Mouse (Mus musculus): Measurements from ENCODE around the gene Tex19.2.

The Tex19.2 gene

GRCm38 (mm10) chr11:121118577-121118976 lies at the start of gene Tex19.2:
Gene Tex19.2, minus strand, starts transcription at chr11:121118677.
- DNase-seq (ENCODE audit: low spot score in 2 of 2) = no peak

DNA sequence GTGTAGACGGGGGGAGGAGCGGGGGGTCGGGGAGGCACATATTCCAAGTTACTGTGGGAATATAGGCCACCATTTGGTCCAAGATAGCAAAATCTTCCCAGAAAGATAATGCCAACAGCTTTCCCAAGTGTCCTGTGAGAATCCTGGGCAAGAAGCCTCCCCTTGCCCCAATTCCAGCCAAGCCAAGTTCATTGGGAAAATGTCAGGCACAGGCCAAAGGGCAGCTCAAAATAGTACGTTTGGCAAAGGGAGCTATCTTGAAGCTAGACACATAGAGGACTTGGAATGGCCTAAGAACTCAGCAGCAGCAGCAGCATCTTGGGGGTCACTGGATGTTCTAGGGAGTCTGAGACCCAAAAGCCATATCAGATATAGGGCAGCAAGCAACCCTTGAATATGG lies 45.3 kb upstream of the Tex19.2 start:
- no peak for DNase-seq (ENCODE audit: low spot score in 2 of 2)

DNA sequence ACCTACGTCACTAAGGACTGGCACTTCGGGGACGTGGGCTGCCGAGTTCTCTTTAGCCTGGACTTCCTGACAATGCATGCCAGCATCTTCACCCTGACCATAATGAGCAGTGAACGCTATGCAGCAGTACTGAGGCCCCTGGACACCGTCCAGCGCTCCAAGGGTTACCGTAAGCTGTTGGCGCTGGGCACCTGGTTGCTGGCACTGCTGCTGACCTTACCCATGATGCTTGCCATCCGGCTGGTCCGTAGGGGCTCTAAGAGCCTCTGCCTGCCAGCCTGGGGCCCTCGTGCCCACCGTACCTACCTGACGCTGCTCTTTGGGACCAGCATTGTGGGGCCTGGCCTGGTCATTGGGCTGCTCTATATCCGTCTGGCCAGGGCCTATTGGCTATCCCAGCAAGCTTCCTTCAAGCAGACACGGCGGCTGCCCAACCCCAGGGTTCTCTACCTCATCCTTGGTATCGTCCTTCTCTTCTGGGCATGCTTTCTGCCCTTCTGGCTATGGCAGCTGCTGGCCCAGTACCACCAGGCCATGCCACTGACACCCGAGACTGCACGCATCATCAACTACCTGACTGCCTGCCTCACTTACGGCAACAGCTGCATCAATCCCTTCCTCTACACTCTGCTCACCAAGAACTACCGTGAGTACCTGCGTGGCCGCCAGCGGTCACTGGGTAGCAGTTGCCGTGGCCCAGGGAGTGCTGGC lies 42.3 kb upstream of the Tex19.2 start:
- DNase-seq (ENCODE audit: low spot score in 2 of 2) = no peak

- no peak for DNase-seq (ENCODE audit: low spot score in 2 of 2)
Measured at GRCm38 (mm10) chr11:121159971-121160370, 41.5 kb upstream of the Tex19.2 start, which contains the start of gene Uts2r. Gene Uts2r, plus strand, starts transcription at chr11:121160271.

GRCm38 (mm10) chr11:121156411-121156891 lies 38.0 kb upstream of the Tex19.2 start:
- no peak for DNase-seq (ENCODE audit: low spot score in 2 of 2)

GRCm38 (mm10) chr11:121154203-121154602 lies 35.7 kb upstream of the Tex19.2 start:
- no peak for DNase-seq (ENCODE audit: low spot score in 2 of 2)

GRCm38 (mm10) chr11:121148193-121148592 lies 29.7 kb upstream of the Tex19.2 start:
- DNase-seq (ENCODE audit: low spot score in 2 of 2) = no peak

- DNase-seq (ENCODE audit: low spot score in 2 of 2) = no peak
Measured at GRCm38 (mm10) chr11:121145865-121146264, 27.4 kb upstream of the Tex19.2 start, which contains the start of gene Tex19.1. Gene Tex19.1, plus strand, starts transcription at chr11:121146143.

DNA sequence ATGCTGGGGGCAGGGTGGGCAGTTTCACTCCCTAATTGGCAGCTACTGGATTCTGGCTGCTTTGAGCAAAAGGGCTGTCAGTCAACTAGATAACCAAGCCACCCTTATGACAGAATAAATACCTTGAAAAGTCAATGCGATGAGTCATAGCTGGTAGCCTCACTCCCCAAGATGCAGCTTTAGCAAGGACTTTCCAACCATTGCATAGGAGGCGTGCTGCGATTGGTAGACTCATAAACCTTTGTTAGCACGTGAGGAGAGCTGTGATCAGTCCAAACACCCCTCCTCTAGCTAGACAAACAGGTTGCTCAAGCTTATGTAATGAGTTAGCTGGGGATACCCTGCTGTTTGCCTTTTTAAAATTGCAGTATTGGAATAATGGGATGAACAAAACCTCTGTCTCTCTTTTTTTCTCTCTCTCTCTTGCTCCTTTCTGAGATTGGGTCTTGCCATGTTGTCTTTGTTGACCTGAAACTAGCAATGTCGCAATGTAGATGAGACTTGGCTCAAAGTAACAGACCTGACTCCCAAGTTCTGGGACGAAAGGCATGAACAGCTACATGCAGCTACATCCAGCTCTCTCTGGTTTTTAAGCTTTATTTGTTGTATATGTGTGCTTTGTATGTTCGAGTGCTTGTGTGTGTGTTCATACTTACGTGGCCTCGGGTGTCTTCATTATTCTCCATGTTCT lies 25.0 kb upstream of the Tex19.2 start:
- no peak for DNase-seq (ENCODE audit: low spot score in 2 of 2)

- DNase-seq (ENCODE audit: low spot score in 2 of 2) = no peak
Measured at GRCm38 (mm10) chr11:121138732-121139131, 20.3 kb upstream of the Tex19.2 start.

DNA sequence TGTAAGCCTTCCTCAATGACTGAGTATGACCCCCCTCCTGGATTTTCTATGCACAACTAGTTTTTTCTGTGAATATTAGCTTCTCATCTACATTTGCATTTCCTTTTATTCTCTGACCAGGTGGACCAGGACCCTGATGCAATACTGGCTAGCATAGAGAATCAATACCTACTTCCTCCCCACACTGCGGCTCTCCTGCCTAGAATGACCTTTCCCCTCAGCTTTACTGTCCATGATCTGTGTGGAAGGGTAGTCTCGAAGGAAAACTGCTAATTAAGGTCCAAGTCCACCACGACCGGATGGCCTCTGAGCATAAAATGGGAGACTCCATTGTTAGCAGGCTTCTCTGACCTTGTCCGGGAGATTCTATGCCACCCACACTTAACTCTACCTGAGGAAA lies 19.2 kb upstream of the Tex19.2 start:
- no peak for DNase-seq (ENCODE audit: low spot score in 2 of 2)

DNA sequence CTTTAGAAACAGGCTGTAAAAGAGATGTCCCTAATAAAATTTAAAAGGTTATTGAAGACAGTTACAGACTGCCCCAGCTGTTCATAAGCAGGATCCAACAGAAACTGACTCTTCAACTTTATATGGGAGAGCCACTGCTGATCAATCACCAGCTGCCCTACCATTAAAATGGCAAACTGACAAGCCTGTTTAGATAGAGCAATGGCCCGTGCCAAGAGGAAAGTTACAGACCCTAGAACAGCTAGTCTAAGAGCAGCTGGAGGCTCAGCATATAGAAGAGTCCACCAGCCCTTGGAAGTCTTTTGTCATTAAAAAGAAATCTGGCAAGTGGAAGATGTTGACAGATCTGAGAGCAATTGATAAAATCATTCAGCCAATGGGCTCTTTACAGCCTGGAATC lies 16.1 kb upstream of the Tex19.2 start:
- DNase-seq (ENCODE audit: low spot score in 2 of 2) = no peak

DNA sequence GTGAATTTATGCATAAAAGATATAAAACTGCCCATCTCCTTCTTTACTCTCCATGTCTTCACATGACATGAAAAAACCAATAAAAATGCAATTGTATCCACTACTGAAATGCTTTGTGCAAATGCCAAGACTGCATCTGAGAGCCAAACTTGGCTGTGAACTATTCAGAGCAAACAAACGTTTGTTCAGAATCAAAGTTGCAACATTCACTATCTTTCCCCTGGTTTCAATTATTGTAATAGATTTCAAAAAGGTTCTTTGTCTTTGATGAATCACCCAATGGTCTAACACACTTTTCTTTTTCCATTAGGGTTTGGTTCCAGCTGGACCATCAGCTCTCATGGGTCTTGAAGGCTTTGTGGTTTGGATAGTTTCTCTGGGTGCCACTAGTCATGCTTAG lies 11.1 kb upstream of the Tex19.2 start:
- DNase-seq (ENCODE audit: low spot score in 2 of 2) = no peak

- no peak for DNase-seq (ENCODE audit: low spot score in 2 of 2)
Measured at GRCm38 (mm10) chr11:121127441-121127840, 9.0 kb upstream of the Tex19.2 start.

DNA sequence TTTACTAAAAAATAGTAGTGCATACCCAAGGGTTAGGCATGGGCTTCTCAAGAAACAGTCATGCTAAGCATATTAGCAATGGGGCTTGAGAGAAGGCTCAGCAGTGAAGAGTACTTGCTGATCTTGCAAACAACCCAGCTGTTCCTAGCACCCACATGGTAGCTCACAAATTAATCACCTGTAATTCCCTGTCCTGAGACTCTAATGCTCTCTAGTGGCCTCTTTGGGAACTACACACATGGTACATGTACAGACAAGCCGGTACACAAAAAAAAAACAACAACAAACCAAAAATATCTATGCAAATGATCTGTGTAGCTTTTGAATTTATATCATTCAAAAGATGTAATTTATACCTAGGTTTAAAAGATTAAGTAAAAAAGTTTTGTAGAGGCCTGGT lies 7.9 kb upstream of the Tex19.2 start:
- DNase-seq (ENCODE audit: low spot score in 2 of 2) = no peak

DNA sequence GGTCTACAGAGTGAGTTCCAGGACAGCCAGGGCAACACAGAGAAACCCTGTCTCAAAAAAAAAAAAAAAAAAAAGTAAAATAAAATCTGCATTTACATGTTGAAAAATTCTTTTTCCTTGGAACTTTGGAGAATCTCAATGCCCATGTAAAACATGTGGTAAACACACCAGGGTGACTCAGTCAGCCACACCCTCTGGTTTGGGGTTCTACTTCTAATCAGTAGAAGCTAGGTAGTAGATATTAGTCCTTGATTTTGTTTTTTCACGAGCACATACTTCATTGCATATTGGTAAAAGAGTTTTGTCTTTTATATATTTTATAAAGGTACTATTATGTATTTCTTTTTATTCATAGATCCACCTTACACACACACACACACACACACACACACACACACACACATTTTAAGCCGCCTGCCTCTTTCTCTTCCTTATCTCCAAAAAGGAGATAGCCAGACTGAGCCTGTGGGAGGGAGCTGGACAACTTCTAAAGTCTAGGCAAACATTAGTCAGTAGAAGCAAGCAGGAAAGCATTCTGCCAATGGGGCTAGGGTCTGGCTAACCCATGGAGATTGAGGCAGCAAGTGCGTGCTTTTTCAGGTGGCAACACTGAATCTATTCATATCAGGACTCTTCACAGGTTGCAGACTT lies 7.2 kb upstream of the Tex19.2 start:
- no peak for DNase-seq (ENCODE audit: low spot score in 2 of 2)

- no peak for DNase-seq (ENCODE audit: low spot score in 2 of 2)
Measured at GRCm38 (mm10) chr11:121123438-121123837, 5.0 kb upstream of the Tex19.2 start.

DNA sequence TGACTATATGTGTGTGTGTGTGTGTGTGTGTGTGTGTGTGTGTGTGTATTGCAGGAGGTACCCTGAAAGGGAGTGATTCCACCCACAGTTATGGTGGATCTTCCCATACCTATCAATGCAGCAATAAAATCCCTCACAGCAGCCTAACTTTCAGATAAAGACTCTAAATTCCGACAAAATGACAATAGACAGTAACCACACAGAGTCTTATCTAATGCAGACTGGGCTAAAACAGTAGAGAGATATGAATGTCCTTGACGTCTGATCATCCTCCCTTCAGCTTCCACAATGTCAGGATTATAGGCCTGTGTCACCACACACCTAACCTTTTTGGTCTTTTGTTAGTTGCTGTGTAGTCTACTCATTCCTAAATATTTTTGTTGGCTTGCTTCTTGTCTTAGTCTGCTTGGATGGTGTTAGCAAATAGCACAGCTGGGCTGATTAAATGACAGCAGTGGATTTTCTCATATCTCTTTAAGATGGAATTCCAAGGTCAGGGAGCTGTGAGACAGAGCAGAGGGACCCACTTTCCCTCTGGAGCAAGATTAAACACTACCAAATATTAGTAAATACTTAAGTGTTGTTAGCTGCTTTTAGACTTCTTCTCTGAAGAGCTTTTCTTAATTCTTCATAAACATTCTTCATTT lies 3.7 kb upstream of the Tex19.2 start:
- no peak for DNase-seq (ENCODE audit: low spot score in 2 of 2)

DNA sequence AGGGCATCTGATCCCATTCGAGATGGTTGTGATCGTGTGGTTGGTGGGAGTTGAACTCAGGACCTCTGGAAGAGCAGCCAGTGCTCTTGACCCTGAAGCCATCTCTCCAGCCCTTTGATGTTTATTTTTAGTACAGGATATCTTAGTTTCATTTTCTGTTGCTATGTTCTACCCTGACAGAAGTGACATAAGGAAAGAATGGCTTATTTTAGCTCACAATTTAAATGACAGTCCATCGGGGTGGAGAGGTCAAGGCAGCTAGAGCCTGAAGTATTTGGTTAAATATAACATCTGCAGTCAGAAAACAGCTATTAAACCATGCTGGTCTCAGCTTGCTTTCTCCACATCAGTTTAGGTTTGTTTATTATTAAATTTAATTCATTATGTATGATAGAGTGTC lies 2.7 kb upstream of the Tex19.2 start:
- no peak for DNase-seq (ENCODE audit: low spot score in 2 of 2)

- DNase-seq (ENCODE audit: low spot score in 2 of 2) = no peak
Measured at GRCm38 (mm10) chr11:121118106-121118505, 371 bp downstream of the Tex19.2 start.

- no peak for DNase-seq (ENCODE audit: low spot score in 2 of 2)
Measured at GRCm38 (mm10) chr11:121112091-121112775, 6.2 kb downstream of the Tex19.2 start.

DNA sequence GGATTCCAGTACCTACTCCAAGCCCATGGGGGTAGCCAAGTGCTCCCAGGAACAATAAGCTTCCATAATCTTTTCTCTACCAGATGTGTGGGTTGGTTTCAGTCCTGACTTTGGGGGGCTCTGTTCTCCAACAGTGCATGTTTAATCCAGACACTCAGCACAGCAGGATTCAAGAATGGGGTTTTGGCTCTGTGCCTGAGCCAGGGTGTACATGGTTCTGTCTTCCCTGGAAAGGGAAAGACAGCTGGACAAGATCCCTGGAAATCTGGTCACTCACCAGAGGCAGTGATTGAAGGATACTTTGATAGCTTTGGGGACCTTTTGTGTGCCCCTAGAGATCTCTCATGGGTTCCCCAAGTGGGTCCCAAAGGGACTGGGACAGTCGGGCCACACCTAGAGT lies 6.9 kb downstream of the Tex19.2 start:
- DNase-seq (ENCODE audit: low spot score in 2 of 2) = no peak

All from frontal cortex, postnatal 14 days (tissue).